Mouse (Mus musculus): Measurements from ENCODE around the gene Cp. TPM values are rescaled to one million over a fixed set of nuclear protein-coding genes. Genes with fewer than 3 reads are reported as not detected.

The Cp gene
- polyA plus RNA-seq, 1 experiment from 2014 or later = 5.5 TPM

DNA sequence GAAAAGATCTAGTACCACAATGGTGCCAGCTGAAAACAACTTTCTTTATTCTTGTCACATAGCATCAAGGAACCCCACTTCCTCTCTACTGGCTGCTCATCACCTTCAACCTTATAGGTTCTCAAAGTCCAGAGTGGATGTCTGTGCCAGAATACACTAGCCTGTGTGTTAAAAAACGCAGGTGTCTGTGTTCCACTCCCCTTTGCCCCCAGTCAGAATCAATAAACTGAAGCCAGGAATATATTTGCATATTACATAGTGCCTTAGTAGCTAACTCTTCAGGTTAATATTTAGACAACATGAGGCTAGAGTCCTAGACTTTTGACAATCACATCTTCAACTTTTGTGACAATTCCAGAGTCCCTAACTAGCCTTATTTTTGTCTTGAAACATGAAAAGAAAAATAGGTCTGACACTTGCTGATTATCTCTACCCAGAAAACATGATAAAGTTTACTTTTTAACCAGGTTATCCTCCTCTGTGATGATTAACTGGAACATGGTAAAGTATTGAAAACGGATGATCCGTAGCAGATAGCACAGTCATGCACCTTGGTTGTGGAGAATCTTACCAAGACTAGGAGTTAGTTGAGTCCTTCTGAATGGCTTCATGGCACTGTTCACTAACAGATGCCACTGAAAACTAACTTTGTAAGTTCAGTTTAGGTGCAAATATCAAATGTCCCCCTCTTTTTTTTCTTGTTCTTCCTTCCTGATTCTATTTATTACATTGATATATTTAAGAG, 6.1 kb downstream of the Cp start:
- no peaks in the 10 kb centered on the region for H3K36me3 ChIP-seq (ENCODE audit: control insufficient read depth, insufficient read depth, low read length)
- H3K9me3 ChIP-seq (ENCODE audit: control insufficient read depth, low read length) = no peaks in the 10 kb centered on the region
- H3K4me2 ChIP-seq (ENCODE audit: low read depth, low read length) = no peak overlapping the region
- no peak overlapping the region for H3K4me3 ChIP-seq (ENCODE audit: low read depth, low read length)
- 91% methylated on average over 3 of the region's 3 CpGs for WGBS
- no peak for ATAC-seq (ENCODE audit: low read depth)
- no peak overlapping the region for H3K27ac ChIP-seq (replicated peaks; ENCODE audit: low read depth, low read length)
- H3K27me3 ChIP-seq (replicated peaks; ENCODE audit: control insufficient read depth, insufficient read depth, low read length) = no peaks in the 10 kb centered on the region
- DNase-seq (ENCODE audit: low spot score) = no peak
- no peak overlapping the region for H3K9ac ChIP-seq (ENCODE audit: low read depth, low read length)
- 0 out of 2 replicates have a peak, but pooled peaks cover 10% of the 10 kb centered on the region for H3K4me1 ChIP-seq (ENCODE audit: control insufficient read depth, insufficient read depth, low read length)

DNA sequence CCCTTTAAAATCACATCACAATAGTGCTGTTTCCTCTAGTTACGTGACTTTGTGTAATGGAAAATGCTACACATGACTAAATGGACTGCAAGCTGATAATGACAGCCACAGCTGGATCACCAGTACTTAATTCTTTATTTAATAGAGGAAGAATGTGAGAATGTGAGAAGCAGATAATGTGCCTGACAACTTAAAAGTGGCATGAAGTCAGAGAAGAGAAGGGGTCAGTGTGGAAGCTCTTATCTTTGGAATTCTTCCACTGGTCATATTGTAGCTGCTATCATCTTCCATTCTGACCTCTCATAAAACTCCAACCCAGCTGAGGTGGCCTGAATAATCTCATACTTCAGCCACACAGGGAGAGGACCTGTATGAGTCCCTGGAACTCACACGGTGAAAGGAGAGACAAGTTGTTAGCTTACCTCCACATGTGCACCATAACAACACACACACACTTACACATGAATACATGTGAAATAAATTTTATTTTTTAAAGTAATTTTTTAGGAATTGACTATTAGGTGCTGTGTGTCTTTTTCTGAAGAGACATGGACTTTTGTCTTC, 7.9 kb downstream of the Cp start:
- 0 out of 2 replicates have a peak, but pooled peaks cover 10% of the 10 kb centered on the region for H3K4me1 ChIP-seq (ENCODE audit: control insufficient read depth, insufficient read depth, low read length)
- no peak overlapping the region for H3K4me3 ChIP-seq (ENCODE audit: low read depth, low read length)
- ATAC-seq (ENCODE audit: low read depth) = no peak
- H3K9ac ChIP-seq (ENCODE audit: low read depth, low read length) = no peak overlapping the region
- H3K27me3 ChIP-seq (replicated peaks; ENCODE audit: control insufficient read depth, insufficient read depth, low read length) = no peaks in the 10 kb centered on the region
- H3K4me2 ChIP-seq (ENCODE audit: low read depth, low read length) = no peak overlapping the region
- no peaks in the 10 kb centered on the region for H3K36me3 ChIP-seq (ENCODE audit: control insufficient read depth, insufficient read depth, low read length)
- H3K9me3 ChIP-seq (ENCODE audit: control insufficient read depth, low read length) = no peaks in the 10 kb centered on the region
- H3K27ac ChIP-seq (replicated peaks; ENCODE audit: low read depth, low read length) = no peak overlapping the region
- WGBS = 80% methylated on average over 2 of the region's 2 CpGs
- DNase-seq (ENCODE audit: low spot score) = no peak

DNA sequence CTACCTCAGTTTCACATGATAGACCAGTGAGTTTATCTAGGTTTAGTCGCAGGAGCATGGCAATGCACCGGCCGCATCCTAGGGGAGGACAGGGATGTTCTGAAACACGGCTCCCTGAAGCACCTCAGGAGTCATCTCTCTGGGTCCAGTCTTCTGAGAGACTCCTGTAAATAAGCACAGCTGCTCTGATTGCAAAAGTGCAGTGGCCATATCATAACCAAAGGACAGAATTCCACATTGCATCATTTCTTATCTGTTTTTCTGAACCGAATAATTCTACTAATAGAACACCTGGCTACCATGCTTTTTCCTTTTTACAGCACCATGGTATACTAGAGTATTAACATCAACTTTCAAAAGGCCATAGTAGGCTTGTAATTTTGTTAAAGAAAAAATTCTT, 8.4 kb downstream of the Cp start:
- no peaks in the 10 kb centered on the region for H3K36me3 ChIP-seq (ENCODE audit: control insufficient read depth, insufficient read depth, low read length)
- H3K9ac ChIP-seq (ENCODE audit: low read depth, low read length) = no peak overlapping the region
- no peaks in the 10 kb centered on the region for H3K9me3 ChIP-seq (ENCODE audit: control insufficient read depth, low read length)
- DNase-seq (ENCODE audit: low spot score) (no peak), ATAC-seq (ENCODE audit: low read depth) (no peak)
- H3K4me3 ChIP-seq (ENCODE audit: low read depth, low read length) = no peak overlapping the region
- 89% methylated on average over 5 of the region's 5 CpGs for WGBS
- H3K4me2 ChIP-seq (ENCODE audit: low read depth, low read length) = no peak overlapping the region
- H3K27ac ChIP-seq (replicated peaks; ENCODE audit: low read depth, low read length) = no peak overlapping the region
- 0 out of 2 replicates have a peak, but pooled peaks cover 7% of the 10 kb centered on the region for H3K4me1 ChIP-seq (ENCODE audit: control insufficient read depth, insufficient read depth, low read length)
- no peaks in the 10 kb centered on the region for H3K27me3 ChIP-seq (replicated peaks; ENCODE audit: control insufficient read depth, insufficient read depth, low read length)

DNA sequence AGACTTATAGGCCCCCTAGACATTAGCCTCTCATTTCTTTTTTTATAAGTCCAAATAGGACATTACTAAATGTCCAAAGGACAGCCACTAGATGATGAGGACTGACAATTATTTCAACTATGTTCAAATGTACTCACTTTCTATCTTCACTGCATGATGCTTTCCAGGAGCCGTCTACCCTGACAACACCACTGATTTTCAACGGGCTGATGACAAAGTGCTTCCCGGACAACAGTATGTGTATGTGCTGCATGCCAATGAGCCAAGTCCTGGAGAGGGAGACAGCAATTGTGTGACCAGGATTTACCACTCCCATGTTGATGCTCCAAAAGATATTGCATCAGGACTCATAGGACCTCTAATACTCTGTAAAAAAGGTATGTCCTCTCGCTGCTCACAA, 9.2 kb downstream of the Cp start:
- no peaks in the 10 kb centered on the region for H3K27me3 ChIP-seq (replicated peaks; ENCODE audit: control insufficient read depth, insufficient read depth, low read length)
- H3K4me2 ChIP-seq (ENCODE audit: low read depth, low read length) = no peak overlapping the region
- ATAC-seq (ENCODE audit: low read depth) = no peak
- H3K9ac ChIP-seq (ENCODE audit: low read depth, low read length) = no peak overlapping the region
- no peak for DNase-seq (ENCODE audit: low spot score)
- H3K36me3 ChIP-seq (ENCODE audit: control insufficient read depth, insufficient read depth, low read length) = no peaks in the 10 kb centered on the region
- 83% methylated on average over 4 of the region's 4 CpGs for WGBS
- no peaks in the 10 kb centered on the region for H3K4me1 ChIP-seq (ENCODE audit: control insufficient read depth, insufficient read depth, low read length)
- H3K27ac ChIP-seq (replicated peaks; ENCODE audit: low read depth, low read length) = no peak overlapping the region
- H3K9me3 ChIP-seq (ENCODE audit: control insufficient read depth, low read length) = no peaks in the 10 kb centered on the region
- no peak overlapping the region for H3K4me3 ChIP-seq (ENCODE audit: low read depth, low read length)

DNA sequence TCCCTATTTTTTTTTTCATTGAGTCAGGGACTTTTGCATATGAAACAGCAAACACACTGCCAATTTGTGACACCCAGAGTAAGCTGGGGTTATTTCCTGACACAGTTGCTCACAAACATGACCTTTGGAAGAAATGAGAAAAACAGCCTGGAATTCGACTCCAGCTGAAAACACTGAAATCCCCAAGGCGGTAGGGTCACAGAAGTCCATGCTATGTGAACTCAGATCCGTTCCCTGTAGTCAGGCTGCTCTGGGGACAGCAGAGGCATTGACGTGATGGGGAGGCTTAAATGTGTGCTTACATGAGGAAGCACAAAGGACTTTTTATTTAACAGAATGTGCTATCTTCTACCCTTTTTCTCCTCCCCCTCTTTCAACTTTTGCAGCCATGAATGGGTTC, 21.6 kb downstream of the Cp start:
- Histone ChIP-seq H3K4me2 (ENCODE audit: low read depth, low read length) (no peak overlapping the region), H3K36me3 (ENCODE audit: control insufficient read depth, insufficient read depth, low read length) (no peaks in the 10 kb centered on the region), H3K4me1 (ENCODE audit: control insufficient read depth, insufficient read depth, low read length) (no peaks in the 10 kb centered on the region), H3K4me3 (ENCODE audit: low read depth, low read length) (no peak overlapping the region), H3K27me3 (replicated peaks; ENCODE audit: control insufficient read depth, insufficient read depth, low read length) (no peaks in the 10 kb centered on the region), H3K9ac (ENCODE audit: low read depth, low read length) (no peak overlapping the region), H3K27ac (replicated peaks; ENCODE audit: low read depth, low read length) (no peak overlapping the region), H3K9me3 (ENCODE audit: control insufficient read depth, low read length) (no peaks in the 10 kb centered on the region)
- DNase-seq (ENCODE audit: low spot score) = peak; percentile 56
- 9% methylated on average over 4 of the region's 4 CpGs for WGBS
- peak; percentile 60; the same call in 1 of the 2 replicates for ATAC-seq (ENCODE audit: low read depth)

DNA sequence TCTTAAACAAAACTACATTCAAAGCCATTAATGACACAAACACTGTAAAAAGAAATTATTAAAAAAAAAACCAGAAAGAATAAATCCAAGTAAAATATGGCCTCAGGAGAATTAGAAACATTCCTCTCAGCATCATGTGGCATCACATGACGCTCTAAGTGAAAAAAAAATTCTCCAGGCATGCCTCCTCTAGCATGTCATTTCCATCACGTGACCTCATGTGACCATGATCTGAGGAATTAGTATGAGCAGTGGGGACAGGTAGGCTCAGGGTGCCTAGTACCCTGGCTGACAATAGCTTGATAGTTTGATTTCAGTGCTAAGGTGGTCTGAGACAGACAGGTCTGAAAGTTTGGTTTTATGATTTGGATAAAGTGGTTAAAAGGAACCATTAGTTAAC, 24.3 kb downstream of the Cp start:
- no peaks in the 10 kb centered on the region for H3K27me3 ChIP-seq (replicated peaks; ENCODE audit: control insufficient read depth, insufficient read depth, low read length)
- DNase-seq (ENCODE audit: low spot score) = no peak
- H3K27ac ChIP-seq (replicated peaks; ENCODE audit: low read depth, low read length) = no peak overlapping the region
- no peak overlapping the region for H3K9ac ChIP-seq (ENCODE audit: low read depth, low read length)
- no peaks in the 10 kb centered on the region for H3K36me3 ChIP-seq (ENCODE audit: control insufficient read depth, insufficient read depth, low read length)
- ATAC-seq (ENCODE audit: low read depth) = no peak
- 0 out of 2 replicates have a peak, but pooled peaks cover 3% of the 10 kb centered on the region for H3K4me1 ChIP-seq (ENCODE audit: control insufficient read depth, insufficient read depth, low read length)
- H3K4me3 ChIP-seq (ENCODE audit: low read depth, low read length) = no peak overlapping the region
- H3K4me2 ChIP-seq (ENCODE audit: low read depth, low read length) = no peak overlapping the region
- no peaks in the 10 kb centered on the region for H3K9me3 ChIP-seq (ENCODE audit: control insufficient read depth, low read length)
- WGBS = 62% methylated on average over 2 of the region's 2 CpGs

DNA sequence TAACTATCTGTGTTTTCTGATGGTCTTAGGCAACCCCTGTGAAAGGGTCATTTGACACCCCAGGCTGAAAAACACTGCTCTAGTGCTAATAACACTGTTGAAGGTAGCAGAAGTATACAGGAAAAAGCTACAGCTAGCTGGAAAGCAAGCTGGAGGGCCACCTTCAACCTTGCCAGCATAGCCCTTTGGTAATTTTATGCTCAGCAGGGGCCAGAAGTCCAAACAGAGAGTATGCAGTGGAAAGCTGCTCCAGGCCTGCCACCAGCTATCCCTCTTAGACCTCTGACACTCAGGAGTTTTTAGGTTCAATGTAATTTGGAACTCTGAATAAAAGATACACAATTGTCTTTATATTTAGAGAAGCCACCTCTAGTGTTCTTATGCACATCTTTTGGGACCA, 26.0 kb downstream of the Cp start:
- H3K9me3 ChIP-seq (ENCODE audit: control insufficient read depth, low read length) = no peaks in the 10 kb centered on the region
- ATAC-seq (ENCODE audit: low read depth) (no peak), DNase-seq (ENCODE audit: low spot score) (no peak)
- no peaks in the 10 kb centered on the region for H3K27me3 ChIP-seq (replicated peaks; ENCODE audit: control insufficient read depth, insufficient read depth, low read length)
- H3K27ac ChIP-seq (replicated peaks; ENCODE audit: low read depth, low read length) = no peak overlapping the region
- H3K4me2 ChIP-seq (ENCODE audit: low read depth, low read length) = no peak overlapping the region
- H3K4me1 ChIP-seq (ENCODE audit: control insufficient read depth, insufficient read depth, low read length) = 0 out of 2 replicates have a peak, but pooled peaks cover 3% of the 10 kb centered on the region
- H3K9ac ChIP-seq (ENCODE audit: low read depth, low read length) = no peak overlapping the region
- H3K36me3 ChIP-seq (ENCODE audit: control insufficient read depth, insufficient read depth, low read length) = no peaks in the 10 kb centered on the region
- no peak overlapping the region for H3K4me3 ChIP-seq (ENCODE audit: low read depth, low read length)

DNA sequence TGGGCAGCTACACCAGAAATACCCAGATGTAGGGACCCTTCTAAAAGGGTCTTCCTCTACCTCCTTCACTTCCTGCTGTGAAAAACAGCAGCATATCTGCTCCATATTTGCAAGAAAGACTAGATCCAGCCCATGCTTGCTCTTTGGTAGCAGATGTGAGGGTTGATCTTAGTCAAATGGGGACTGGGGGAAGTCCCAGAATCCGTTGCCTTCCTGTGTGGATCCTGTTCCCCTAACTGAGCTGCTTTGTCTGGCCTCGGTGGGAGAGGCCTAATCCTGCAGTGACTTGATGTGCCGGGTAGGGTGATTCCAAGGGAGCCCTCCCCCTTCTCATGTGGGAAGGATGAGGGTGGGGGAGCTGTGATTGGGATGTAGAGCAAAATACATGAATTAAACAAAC, 29.3 kb downstream of the Cp start:
- Histone ChIP-seq H3K27ac (replicated peaks; ENCODE audit: low read depth, low read length) (no peak overlapping the region), H3K4me3 (ENCODE audit: low read depth, low read length) (no peak overlapping the region), H3K4me2 (ENCODE audit: low read depth, low read length) (no peak overlapping the region), H3K9ac (ENCODE audit: low read depth, low read length) (no peak overlapping the region), H3K9me3 (ENCODE audit: control insufficient read depth, low read length) (no peaks in the 10 kb centered on the region), H3K4me1 (ENCODE audit: control insufficient read depth, insufficient read depth, low read length) (0 out of 2 replicates have a peak, but pooled peaks cover 3% of the 10 kb centered on the region), H3K27me3 (replicated peaks; ENCODE audit: control insufficient read depth, insufficient read depth, low read length) (no peaks in the 10 kb centered on the region), H3K36me3 (ENCODE audit: control insufficient read depth, insufficient read depth, low read length) (no peaks in the 10 kb centered on the region)
- DNase-seq (ENCODE audit: low spot score) (no peak), ATAC-seq (ENCODE audit: low read depth) (no peak; the same call in 1 of the 2 replicates)
- WGBS = 18% methylated on average over 3 of the region's 3 CpGs

DNA sequence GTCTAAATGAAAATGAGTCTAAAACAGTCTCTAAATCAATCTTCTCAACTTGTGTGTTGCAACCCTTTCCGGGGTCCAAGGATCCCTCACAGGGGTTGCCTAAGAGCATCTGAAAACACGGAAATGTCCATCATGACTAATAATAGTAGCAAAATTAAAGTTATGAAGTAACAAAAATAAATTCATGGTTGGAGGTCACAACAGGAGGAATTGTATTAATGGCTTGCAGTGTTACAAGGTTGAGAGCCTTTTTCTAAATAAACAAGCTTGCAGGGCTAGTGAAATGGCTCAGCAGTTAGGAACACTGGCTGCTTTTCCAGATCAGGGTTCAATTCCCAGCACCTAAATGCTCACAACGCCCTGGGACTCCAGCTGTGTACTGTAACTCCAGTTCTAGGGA, 33.2 kb downstream of the Cp start:
- no peaks in the 10 kb centered on the region for H3K36me3 ChIP-seq (ENCODE audit: control insufficient read depth, insufficient read depth, low read length)
- no peaks in the 10 kb centered on the region for H3K27me3 ChIP-seq (replicated peaks; ENCODE audit: control insufficient read depth, insufficient read depth, low read length)
- no peak overlapping the region for H3K4me3 ChIP-seq (ENCODE audit: low read depth, low read length)
- 0 out of 2 replicates have a peak, but pooled peaks cover 3% of the 10 kb centered on the region for H3K4me1 ChIP-seq (ENCODE audit: control insufficient read depth, insufficient read depth, low read length)
- ATAC-seq (ENCODE audit: low read depth) = no peak
- WGBS = 76% methylated on average over 3 of the region's 3 CpGs
- no peak overlapping the region for H3K4me2 ChIP-seq (ENCODE audit: low read depth, low read length)
- H3K9ac ChIP-seq (ENCODE audit: low read depth, low read length) = no peak overlapping the region
- no peak for DNase-seq (ENCODE audit: low spot score)
- H3K27ac ChIP-seq (replicated peaks; ENCODE audit: low read depth, low read length) = no peak overlapping the region
- no peaks in the 10 kb centered on the region for H3K9me3 ChIP-seq (ENCODE audit: control insufficient read depth, low read length)

Measured in embryonic facial prominence, embryonic 14.5 days (tissue).